Mouse (Mus musculus) embryonic facial prominence, embryonic 12.5 days (tissue): ENCODE results near the gene Arrb2. TPM values are rescaled to one million over a fixed set of nuclear protein-coding genes. Genes with fewer than 3 reads are reported as not detected.
"Not testable (repeated sequence)": the region's sequence is repeated elsewhere in the genome, so short reads cannot be mapped to it uniquely, and the experiment has no call there.

Experiments
- ATAC-seq: fragments of 200-750 bp; cut with Nextera tagmentation; 2 replicates; pipeline ENCODE4 v1.8.0; 2017; ENCODE audit not compliant: insufficient number of reproducible peaks, insufficient read depth, low FRiP score, low TSS enrichment
- H3K27ac ChIP-seq: fragments of 300-500 bp; sonication (generic); 2 replicates; pipeline ENCODE4 v1.5.1; 2016; ENCODE audit warnings: mild to moderate bottlenecking
- H3K27me3 ChIP-seq: fragments of 300-500 bp; sonication (generic); 2 replicates; pipeline ENCODE4 v1.6.1; 2016; ENCODE audit warnings: mild to moderate bottlenecking, moderate library complexity
- H3K36me3 ChIP-seq: fragments of 300-500 bp; sonication (generic); 2 replicates; pipeline ENCODE4 v1.6.1; 2016; ENCODE audit warnings: mild to moderate bottlenecking
- H3K4me1 ChIP-seq: fragments of 300-500 bp; sonication (generic); 2 replicates; pipeline ENCODE4 v1.6.1; 2016
- H3K4me2 ChIP-seq: fragments of 300-500 bp; sonication (generic); replicated peaks from 2 replicates; pipeline ENCODE4 v1.6.1; 2016; ENCODE audit warnings: mild to moderate bottlenecking, moderate library complexity
- H3K4me3 ChIP-seq: fragments of 300-500 bp; sonication (generic); 2 replicates; pipeline ENCODE4 v1.5.1; 2016; ENCODE audit warnings: mild to moderate bottlenecking
- H3K9ac ChIP-seq: fragments of 300-500 bp; sonication (generic); 2 replicates; pipeline ENCODE4 v1.6.1; 2016; ENCODE audit warnings: mild to moderate bottlenecking, moderate library complexity
- H3K9me3 ChIP-seq: fragments of 300-500 bp; sonication (generic); 2 replicates; pipeline ENCODE4 v1.6.1; 2016; ENCODE audit warnings: mild to moderate bottlenecking, moderate library complexity
- WGBS: fragments of 180-500 bp; shearing (Covaris S2); methylation state at CpG from one replicate; pipeline ENCODE4 v1.1.7; 2016; 5-methylcytosine and 5-hydroxymethylcytosine counted together
- microRNA-seq: library from miRNA; unstranded; fragments of <30 nt; microRNA quantifications from one replicate; pipeline ENCODE4, GENCODE M21; 2017
- polyA plus RNA-seq: library from polyadenylated mRNA; unstranded; fragments of >200 nt; fragmentation: Nextera tagmentation; extraction: Ambion mirVana; gene quantifications from 2 replicates; pipeline ENCODE4 v1.2.1, GENCODE M21; 2016

The Arrb2 gene
- polyA plus RNA-seq, 1 experiment from 2014 or later, result 23.7 TPM

DNA sequence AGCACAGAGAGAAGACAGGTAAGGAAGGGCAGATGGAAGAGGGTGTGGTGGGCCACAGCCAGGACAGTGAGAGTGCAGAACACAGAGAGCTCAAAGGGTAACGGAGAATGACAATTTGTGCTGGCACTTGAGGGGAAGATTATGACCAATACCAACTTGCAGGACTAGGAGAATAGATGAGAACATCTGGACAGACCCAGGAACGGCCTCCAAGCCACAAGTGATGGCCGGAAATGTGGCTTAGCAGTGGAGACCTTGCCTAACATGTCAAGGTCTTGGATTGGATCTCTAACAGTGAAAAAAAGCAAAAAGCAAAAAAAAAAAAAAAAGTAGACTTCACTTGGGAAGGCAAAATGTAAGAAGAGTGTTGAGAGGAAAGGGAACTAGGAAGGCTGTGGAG is 37.3 kb downstream of the Arrb2 start:
- Histone ChIP-seq H3K9me3 (no peaks in the 10 kb centered on the region), H3K4me3 (no peak overlapping the region), H3K9ac (no peak overlapping the region), H3K36me3 (no peaks in the 10 kb centered on the region), H3K27ac (no peak overlapping the region), H3K4me2 (no peak overlapping the region), H3K4me1 (peaks cover 7% of the 10 kb centered on the region; the same call in 1 of the 2 replicates), H3K27me3 (peaks cover 21% of the 10 kb centered on the region)
- ATAC-seq, result no peak
- 91% methylated on average over 3 of the region's 3 CpGs for WGBS

DNA sequence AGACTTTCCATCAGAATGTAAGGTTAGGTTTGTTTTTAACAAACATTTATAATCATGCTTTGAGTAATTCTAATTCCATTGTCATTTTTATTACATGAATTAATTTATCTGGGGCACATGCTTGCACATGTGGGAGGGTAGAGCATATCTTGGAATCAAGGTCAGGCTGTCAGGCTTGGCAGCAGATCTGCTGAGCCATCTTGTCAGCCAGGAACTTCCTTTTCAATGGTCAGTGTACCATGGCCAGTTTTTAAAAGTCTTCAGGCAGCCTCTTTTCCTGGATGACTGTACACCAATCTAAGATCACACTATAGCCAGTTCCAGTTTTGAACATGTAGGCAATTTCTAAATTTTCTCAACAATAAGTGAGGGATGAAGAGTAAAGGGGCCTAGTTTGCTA is 40.3 kb downstream of the Arrb2 start:
- no peaks in the 10 kb centered on the region for H3K27me3 ChIP-seq
- no peak overlapping the region for H3K4me2 ChIP-seq
- no peaks in the 10 kb centered on the region for H3K36me3 ChIP-seq
- H3K27ac ChIP-seq, result no peak overlapping the region
- H3K9me3 ChIP-seq, result no peaks in the 10 kb centered on the region
- H3K4me1 ChIP-seq, result no peaks in the 10 kb centered on the region
- H3K4me3 ChIP-seq, result no peak overlapping the region
- no peak overlapping the region for H3K9ac ChIP-seq
- ATAC-seq, result no peak

DNA sequence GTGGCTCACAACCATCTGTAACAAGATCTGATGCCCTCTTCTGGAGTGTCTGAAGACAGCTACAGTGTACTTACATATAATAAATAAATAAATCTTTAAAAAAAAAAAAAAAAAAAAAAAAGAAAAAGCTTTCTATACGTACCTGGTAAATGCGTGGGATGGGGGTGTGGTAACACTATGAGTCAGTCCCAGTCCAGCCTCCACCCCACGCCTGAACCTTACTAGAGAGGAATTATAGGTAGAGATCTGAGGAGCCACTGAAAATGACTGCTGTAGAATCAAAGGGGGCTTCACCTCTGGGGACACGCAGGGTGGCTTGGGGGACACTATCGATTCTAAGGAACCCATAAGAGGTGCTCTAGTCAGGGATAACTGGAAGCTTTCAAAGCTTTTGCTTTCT is 40.9 kb downstream of the Arrb2 start:
- H3K4me3 ChIP-seq, ATAC-seq: not testable (repeated sequence)
- WGBS, result 85% methylated on average over 5 of the region's 5 CpGs

DNA sequence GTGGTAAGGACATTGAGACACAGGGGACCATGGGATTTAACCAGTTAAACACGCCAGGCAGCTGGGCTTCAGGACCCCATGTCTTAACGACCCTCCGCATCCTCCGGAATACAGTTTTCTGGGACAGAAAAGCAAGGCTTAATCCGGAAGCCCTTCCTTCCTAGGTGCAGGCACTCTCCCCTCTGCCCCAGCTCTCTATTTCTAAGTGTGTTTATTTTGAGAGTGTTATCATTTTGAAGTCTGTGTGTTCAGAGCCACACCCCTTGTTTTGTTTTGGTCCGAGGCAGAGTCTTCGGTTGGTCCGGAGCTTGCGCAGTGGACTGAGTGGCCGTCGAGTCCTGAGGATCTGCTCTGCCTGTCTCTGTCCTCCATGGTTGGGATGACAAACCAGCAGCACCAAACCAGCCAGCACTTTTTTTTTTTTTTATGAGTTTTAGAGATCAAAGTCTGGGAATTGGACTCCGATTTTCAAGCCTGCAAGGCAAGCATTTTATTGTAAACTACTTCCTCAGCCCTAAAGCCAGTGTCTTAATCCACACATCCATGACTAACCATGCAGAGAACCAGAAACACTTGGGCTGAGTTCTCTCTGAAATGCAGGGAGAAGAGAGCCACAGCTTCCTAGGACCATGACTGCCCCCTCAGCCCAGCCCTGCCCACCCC is 42.6 kb downstream of the Arrb2 start:
- H3K9me3 ChIP-seq, result no peaks in the 10 kb centered on the region
- no peaks in the 10 kb centered on the region for H3K4me1 ChIP-seq
- WGBS, result 73% methylated on average over 12 of the region's 12 CpGs
- H3K27ac ChIP-seq, result no peak overlapping the region
- H3K27me3 ChIP-seq, result no peaks in the 10 kb centered on the region
- ATAC-seq, result no peak
- H3K9ac ChIP-seq, result no peak overlapping the region
- H3K36me3 ChIP-seq, result no peaks in the 10 kb centered on the region
- H3K4me3 ChIP-seq, result no peak overlapping the region
- H3K4me2 ChIP-seq, result no peak overlapping the region

More for the DNA sequence above, 40.9 kb downstream of the Arrb2 start:
- H3K27ac ChIP-seq, H3K27me3 ChIP-seq, H3K4me1 ChIP-seq, H3K4me2 ChIP-seq, H3K36me3 ChIP-seq, H3K9ac ChIP-seq, H3K9me3 ChIP-seq: not testable (repeated sequence)

DNA sequence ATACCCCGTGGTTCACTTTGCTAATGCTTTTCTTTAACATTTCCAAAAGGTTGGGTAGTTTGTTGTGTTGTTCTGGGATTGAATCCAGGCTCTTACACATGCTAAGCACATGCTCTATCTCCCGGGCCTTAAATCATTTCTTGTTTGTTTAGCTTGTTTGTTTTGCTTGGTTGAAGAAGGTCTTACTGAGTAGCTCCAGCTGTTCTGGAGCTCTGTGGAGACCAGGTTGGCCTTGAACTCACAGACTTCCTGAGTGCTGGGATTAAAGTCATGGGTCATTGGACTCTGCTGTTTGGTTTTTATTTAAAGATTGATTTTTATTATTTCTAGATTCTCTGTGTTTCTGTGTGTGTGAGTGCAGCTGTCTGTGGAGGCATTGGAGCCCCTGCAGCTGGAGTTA is 53.1 kb downstream of the Arrb2 start:
- Histone ChIP-seq H3K27me3 (no peaks in the 10 kb centered on the region), H3K4me1 (no peaks in the 10 kb centered on the region), H3K27ac (no peak overlapping the region), H3K9ac (no peak overlapping the region), H3K4me3 (no peak overlapping the region), H3K9me3 (no peaks in the 10 kb centered on the region), H3K36me3 (no peaks in the 10 kb centered on the region), H3K4me2 (no peak overlapping the region)
- 53% methylated on average over 2 of the region's 2 CpGs for WGBS
- no peak for ATAC-seq

DNA sequence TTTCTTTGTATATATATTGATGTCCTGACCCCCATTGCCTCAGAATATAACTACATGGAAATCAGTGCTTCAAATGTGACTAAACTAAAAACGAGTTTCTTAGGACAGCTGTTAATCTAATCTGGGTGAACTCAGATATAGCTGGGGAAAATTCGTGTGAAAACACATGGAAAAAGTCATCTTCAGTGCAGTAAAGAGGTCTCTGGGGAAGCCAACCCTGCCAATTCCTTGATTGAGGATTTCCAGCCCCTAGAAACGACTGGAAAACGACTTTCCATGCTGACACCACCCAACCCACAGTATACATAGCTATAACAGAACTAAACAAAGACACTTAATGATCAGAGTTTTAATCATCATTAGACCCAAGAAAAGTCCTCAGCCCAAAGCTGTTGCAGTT is 55.4 kb downstream of the Arrb2 start:
- H3K4me2 ChIP-seq, result no peak overlapping the region
- 49% methylated on average over 4 of the region's 4 CpGs for WGBS
- H3K9me3 ChIP-seq, result no peaks in the 10 kb centered on the region
- no peak overlapping the region for H3K27ac ChIP-seq
- H3K9ac ChIP-seq, result no peak overlapping the region
- no peak overlapping the region for H3K4me3 ChIP-seq
- no peaks in the 10 kb centered on the region for H3K4me1 ChIP-seq
- H3K36me3 ChIP-seq, result no peaks in the 10 kb centered on the region
- no peaks in the 10 kb centered on the region for H3K27me3 ChIP-seq
- no peak for ATAC-seq

DNA sequence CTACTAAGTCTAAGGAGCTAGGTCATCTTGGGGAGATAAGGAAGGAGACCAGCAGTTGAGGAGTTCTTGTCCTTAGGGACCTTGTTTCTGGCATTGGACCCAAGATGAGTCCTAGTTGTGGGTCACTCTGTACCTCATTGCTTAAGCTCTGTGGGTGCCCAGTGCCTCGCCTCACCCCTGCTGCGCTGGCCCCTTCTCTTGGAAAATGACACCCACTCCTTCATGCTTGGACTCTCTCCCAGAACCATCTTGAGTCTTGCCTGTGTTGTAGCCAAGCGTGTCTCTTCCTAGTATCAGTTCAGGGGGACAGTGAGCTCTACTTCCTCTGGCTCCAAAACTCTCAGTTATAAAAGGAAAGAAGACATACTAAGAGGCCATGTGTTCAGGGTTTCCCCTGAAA is 56.7 kb downstream of the Arrb2 start:
- Histone ChIP-seq H3K27ac (no peak overlapping the region), H3K9ac (no peak overlapping the region), H3K27me3 (no peaks in the 10 kb centered on the region), H3K4me1 (no peaks in the 10 kb centered on the region), H3K36me3 (no peaks in the 10 kb centered on the region), H3K9me3 (no peaks in the 10 kb centered on the region), H3K4me3 (no peak overlapping the region), H3K4me2 (no peak overlapping the region)
- WGBS, result 88% methylated on average over 3 of the region's 3 CpGs
- no peak for ATAC-seq

DNA sequence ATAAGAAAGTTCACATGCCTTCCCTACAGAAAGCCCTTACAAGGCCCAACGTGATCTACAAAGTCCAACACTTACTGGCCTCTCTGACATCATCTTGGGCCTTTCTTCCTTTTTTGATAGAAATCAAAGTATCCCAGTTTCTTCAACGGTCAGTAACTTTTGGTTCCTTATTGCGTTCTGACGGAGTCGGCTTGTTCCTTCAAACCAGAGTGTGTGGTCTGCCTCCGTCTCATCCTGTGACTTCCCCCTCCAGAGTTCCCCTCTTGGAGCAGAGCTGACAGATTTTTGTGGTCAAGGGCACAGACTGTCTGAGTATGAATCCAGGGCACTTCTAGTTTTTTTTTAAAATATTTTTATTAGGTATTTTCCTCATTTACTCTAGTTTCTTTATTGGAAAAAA is 57.2 kb downstream of the Arrb2 start:
- no peaks in the 10 kb centered on the region for H3K9me3 ChIP-seq
- ATAC-seq, result no peak
- 85% methylated on average over 6 of the region's 6 CpGs for WGBS
- H3K9ac ChIP-seq, result no peak overlapping the region
- no peak overlapping the region for H3K4me2 ChIP-seq
- no peak overlapping the region for H3K4me3 ChIP-seq
- no peaks in the 10 kb centered on the region for H3K36me3 ChIP-seq
- H3K27me3 ChIP-seq, result no peaks in the 10 kb centered on the region
- no peaks in the 10 kb centered on the region for H3K4me1 ChIP-seq
- H3K27ac ChIP-seq, result no peak overlapping the region

Small RNAs within 50 kb of the gene (microRNA-seq; reads per million reads assigned to microRNA genes)
- not detected for gene Mir7115

Other genes starting within 250 kb of the Arrb2 start
- gene Slc16a11, start 219.9 kb upstream of the Arrb2 start, polyA plus RNA-seq, result 1.5 and 2.0 TPM in 2 replicates
- 12.8 and 13.3 TPM in 2 replicates for gene Slc16a13, start 211.6 kb upstream of the Arrb2 start, polyA plus RNA-seq
- 10.7 and 10.8 TPM in 2 replicates for gene Bcl6b, start 202.8 kb upstream of the Arrb2 start, polyA plus RNA-seq
- gene 0610010K14Rik, start 194.7 kb upstream of the Arrb2 start, polyA plus RNA-seq, result 193 and 202 TPM in 2 replicates
- gene Gm21988, start 192.8 kb upstream of the Arrb2 start, polyA plus RNA-seq, result 9.9 and 13.2 TPM in 2 replicates
- 136 and 148 TPM in 2 replicates for gene Rnasek, start 192.8 kb upstream of the Arrb2 start, polyA plus RNA-seq
- gene Alox12, start 177.3 kb upstream of the Arrb2 start, polyA plus RNA-seq, result 2.9 and 4.0 TPM in 2 replicates
- gene Alox12e, start 110.0 kb upstream of the Arrb2 start, polyA plus RNA-seq, result not detected in 2 replicates
- gene Alox15, start 80.6 kb upstream of the Arrb2 start, polyA plus RNA-seq, result 0.29 TPM in 2 replicates
- gene Pelp1, start 22.6 kb upstream of the Arrb2 start, polyA plus RNA-seq, result 41.9 and 46.4 TPM in 2 replicates
- gene Med11, start 19.3 kb downstream of the Arrb2 start, polyA plus RNA-seq, result 41.4 and 44.5 TPM in 2 replicates
- 0.27 and 0.46 TPM in 2 replicates for gene Zmynd15, start 26.8 kb downstream of the Arrb2 start, polyA plus RNA-seq
- gene Cxcl16, start 27.3 kb downstream of the Arrb2 start, polyA plus RNA-seq, result 1.4 and 2.2 TPM in 2 replicates
- 0.32 TPM in 1 of 2 replicates, not detected in the other for gene Tm4sf5, start 72.6 kb downstream of the Arrb2 start, polyA plus RNA-seq
- gene Vmo1, start 82.0 kb downstream of the Arrb2 start, polyA plus RNA-seq, result 0.26 and 0.48 TPM in 2 replicates
- gene Gltpd2, start 86.6 kb downstream of the Arrb2 start, polyA plus RNA-seq, result 0.50 and 0.77 TPM in 2 replicates
- gene Psmb6, start 92.7 kb downstream of the Arrb2 start, polyA plus RNA-seq, result 784 and 848 TPM in 2 replicates
- not detected in 2 replicates for gene Gm40193, start 100.3 kb downstream of the Arrb2 start, polyA plus RNA-seq
- 4.4 and 6.7 TPM in 2 replicates for gene Pld2, start 107.4 kb downstream of the Arrb2 start, polyA plus RNA-seq
- 16.7 and 17.5 TPM in 2 replicates for gene Mink1, start 130.2 kb downstream of the Arrb2 start, polyA plus RNA-seq
- gene 4930544D05Rik, start 183.2 kb downstream of the Arrb2 start, polyA plus RNA-seq, result not detected in 2 replicates
- gene Chrne, start 186.6 kb downstream of the Arrb2 start, polyA plus RNA-seq, result not detected in 2 replicates
- 0.15 and 0.27 TPM in 2 replicates for gene Gp1ba, start 206.5 kb downstream of the Arrb2 start, polyA plus RNA-seq
- gene Rnf167, start 214.6 kb downstream of the Arrb2 start, polyA plus RNA-seq, result 96.5 and 104 TPM in 2 replicates
- 159 and 160 TPM in 2 replicates for gene Slc25a11, start 214.8 kb downstream of the Arrb2 start, polyA plus RNA-seq
- gene Pfn1, start 222.0 kb downstream of the Arrb2 start, polyA plus RNA-seq, result 1,467 and 1,498 TPM in 2 replicates
- 20.1 and 27.9 TPM in 2 replicates for gene Eno3, start 224.6 kb downstream of the Arrb2 start, polyA plus RNA-seq
- 143 and 149 TPM in 2 replicates for gene Spag7, start 236.8 kb downstream of the Arrb2 start, polyA plus RNA-seq